Mouse (Mus musculus): ENCODE measurements around the gene 5730522E02Rik. TPM values are rescaled to one million over a fixed set of nuclear protein-coding genes. Genes with fewer than 3 reads are reported as not detected.

The 5730522E02Rik gene
- polyA plus RNA-seq, 1 experiment from 2014 or later: not detected

DNA sequence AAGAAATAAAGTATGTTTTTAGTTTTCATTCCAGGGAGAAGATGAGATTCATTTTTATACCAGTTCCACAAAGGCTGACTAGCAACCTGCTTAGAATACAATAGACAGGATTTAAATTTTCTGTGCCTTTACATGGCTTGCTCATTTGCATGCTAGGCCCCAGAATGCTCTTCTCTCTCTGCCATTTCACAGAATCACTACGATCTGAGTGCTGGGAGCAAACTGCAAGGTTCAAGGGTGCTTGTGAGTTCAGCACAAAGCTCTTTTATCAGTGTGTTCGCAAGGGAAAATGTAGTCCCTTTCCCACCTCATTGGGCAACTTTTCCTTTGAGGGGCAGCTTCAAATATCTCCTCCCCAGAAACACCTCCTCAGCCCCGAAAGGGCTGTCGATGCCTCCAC, 107.7 kb downstream of the 5730522E02Rik start:
- no peak overlapping the region for H3K27ac ChIP-seq
- no peak overlapping the region for H3K4me3 ChIP-seq (ENCODE audit: inconsistent target)
- 55% methylated on average over 4 of the region's 4 CpGs for WGBS (ENCODE audit: missing documents)
- no peaks in the 10 kb centered on the region for H3K79me2 ChIP-seq (ENCODE audit: inconsistent target)
- H3K36me3 ChIP-seq (ENCODE audit: inconsistent target): no peaks in the 10 kb centered on the region

DNA sequence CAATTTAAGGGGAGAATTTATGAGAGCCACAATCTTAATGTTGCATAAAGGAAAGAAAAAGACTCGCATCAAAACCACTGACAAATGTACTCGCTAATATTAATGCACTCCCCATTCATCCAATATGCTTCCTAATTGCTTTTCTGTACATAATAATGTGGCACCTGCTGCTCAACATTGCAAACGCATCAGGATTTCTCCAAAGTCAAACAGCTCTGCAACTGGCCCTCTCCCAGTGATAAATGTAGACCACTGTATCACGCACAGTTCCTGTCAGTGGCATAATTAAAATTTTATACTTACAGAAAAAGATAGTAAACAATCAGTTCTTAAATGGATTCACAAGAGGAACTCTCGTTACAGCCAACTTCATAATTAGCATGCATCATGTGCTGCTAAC, 110.5 kb downstream of the 5730522E02Rik start:
- 95% methylated on average over 5 of the region's 5 CpGs for WGBS (ENCODE audit: missing documents)
- Histone ChIP-seq H3K79me2 (ENCODE audit: inconsistent target) (no peaks in the 10 kb centered on the region), H3K27ac (no peak overlapping the region), H3K4me3 (ENCODE audit: inconsistent target) (no peak overlapping the region), H3K36me3 (ENCODE audit: inconsistent target) (no peaks in the 10 kb centered on the region)

DNA sequence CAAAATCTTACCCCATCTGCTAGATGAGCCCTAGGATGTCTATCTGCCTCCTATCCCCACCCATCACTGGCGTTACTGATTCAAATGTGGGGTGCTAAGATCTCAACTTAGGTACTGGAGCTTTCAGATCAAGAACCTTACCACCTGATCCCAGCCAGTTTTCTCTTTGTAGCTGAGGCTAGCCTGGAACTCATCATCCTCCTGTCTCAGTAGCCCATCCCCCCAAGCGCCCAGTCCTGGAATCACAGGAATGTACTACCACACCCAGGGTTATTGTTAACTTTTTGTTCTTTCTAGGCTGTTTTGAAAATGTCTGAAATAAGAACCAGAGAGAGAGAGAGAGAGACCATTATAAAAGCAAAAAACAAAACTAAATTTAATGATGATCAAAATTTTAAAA, 111.6 kb downstream of the 5730522E02Rik start:
- Histone ChIP-seq H3K36me3 (ENCODE audit: inconsistent target) (no peaks in the 10 kb centered on the region), H3K27ac (no peak overlapping the region), H3K79me2 (ENCODE audit: inconsistent target) (no peaks in the 10 kb centered on the region), H3K4me3 (ENCODE audit: inconsistent target) (no peak overlapping the region)
- WGBS (ENCODE audit: missing documents): 96% methylated on average over 2 of the region's 2 CpGs

DNA sequence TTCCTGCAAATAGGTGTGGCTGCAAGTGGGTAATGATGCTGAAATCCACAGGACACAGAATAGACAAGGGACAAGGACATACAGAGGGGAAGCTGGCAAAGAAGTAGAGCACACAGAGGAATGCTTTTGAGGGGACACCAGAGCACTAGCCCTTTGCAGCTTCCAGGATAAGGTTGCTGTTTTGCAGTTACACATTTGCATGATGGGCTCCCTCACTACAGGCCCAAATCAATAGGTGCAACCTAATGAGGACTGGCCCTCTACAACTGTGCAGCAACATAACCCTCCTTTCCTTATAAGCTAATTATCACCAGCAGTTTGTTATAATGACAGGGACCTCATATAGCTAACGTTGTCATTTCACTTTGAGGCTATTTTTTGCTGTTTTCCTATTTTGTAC, 114.5 kb downstream of the 5730522E02Rik start:
- 86% methylated on average over 1 of the region's 1 CpGs for WGBS (ENCODE audit: missing documents)
- Histone ChIP-seq H3K27ac (no peak overlapping the region), H3K36me3 (ENCODE audit: inconsistent target) (no peaks in the 10 kb centered on the region), H3K4me3 (ENCODE audit: inconsistent target) (no peak overlapping the region), H3K79me2 (ENCODE audit: inconsistent target) (no peaks in the 10 kb centered on the region)

DNA sequence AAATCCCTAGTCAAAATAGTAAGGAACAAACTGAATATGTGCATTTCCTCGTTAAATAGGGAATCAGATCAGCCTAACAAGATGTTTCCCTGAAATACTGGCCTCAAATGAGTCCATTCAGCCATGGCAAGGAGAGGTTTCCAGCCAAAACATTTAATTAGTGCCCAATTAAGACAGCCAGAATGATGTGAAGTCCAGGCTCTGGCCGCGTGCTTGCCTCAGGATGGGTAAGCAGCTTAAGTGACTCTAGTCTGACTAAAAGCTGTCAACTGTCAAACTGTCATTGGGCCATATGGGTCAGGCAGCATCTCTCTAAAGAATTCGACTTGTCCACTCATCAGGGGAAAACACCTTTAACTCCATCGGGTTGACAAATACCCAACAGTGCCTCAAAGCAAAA, 121.6 kb downstream of the 5730522E02Rik start:
- Histone ChIP-seq H3K4me3 (ENCODE audit: inconsistent target) (no peak overlapping the region), H3K27ac (no peak overlapping the region), H3K79me2 (ENCODE audit: inconsistent target) (no peaks in the 10 kb centered on the region), H3K36me3 (ENCODE audit: inconsistent target) (no peaks in the 10 kb centered on the region)
- WGBS (ENCODE audit: missing documents): 95% methylated on average over 5 of the region's 5 CpGs

DNA sequence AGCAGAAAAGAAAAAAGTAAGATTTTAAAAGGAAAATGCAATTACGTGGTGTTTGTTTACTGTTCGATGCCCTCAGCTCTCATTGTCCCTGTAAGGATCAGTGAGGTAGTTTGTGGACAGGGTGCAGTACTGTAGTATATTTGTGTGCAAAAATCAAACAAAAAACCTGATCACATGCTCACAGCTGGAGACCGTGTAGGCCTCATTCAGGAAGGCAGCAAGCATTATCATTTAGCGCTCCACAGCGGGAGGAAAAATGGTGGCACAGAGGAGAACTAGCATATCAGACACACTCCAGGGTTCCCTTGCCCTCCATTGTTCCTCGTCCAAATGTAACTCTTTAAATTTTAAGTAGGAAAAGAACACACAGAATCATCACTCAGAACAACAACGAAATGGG, 123.9 kb downstream of the 5730522E02Rik start:
- WGBS (ENCODE audit: missing documents): 96% methylated on average over 7 of the region's 7 CpGs
- no peaks in the 10 kb centered on the region for H3K79me2 ChIP-seq (ENCODE audit: inconsistent target)
- no peaks in the 10 kb centered on the region for H3K36me3 ChIP-seq (ENCODE audit: inconsistent target)
- no peak overlapping the region for H3K4me3 ChIP-seq (ENCODE audit: inconsistent target)
- H3K27ac ChIP-seq: no peak overlapping the region

DNA sequence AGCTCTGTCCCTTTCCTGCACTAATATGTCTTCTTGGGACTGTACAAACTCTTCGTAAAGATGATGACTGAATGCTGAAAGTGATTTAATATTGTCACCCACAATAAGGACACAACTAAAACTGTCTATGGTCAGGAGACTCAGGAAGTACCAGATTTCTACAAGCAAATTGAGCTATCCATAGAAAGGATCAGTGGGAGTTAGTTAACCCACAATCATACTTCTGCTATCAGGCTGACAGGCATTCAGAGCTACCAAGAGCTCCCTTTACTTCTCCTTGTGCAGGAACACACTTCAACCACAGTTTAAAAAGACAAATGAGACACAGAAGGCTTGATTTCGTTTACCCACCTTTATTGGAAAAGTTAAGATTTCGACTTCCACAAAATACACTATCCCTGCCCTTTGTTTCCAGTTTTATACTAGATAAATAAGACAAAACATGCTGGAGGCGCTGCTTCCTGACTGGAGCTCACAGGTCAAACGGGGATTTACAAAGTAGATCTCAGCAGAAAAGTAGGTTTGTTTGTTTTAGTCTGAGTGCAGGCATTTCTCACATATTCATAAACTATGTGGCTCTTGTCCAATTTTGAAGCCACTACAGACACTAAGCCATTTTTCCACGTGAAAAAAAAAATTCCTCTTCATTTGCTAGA, 125.1 kb downstream of the 5730522E02Rik start:
- Histone ChIP-seq H3K27ac (no peak overlapping the region), H3K79me2 (ENCODE audit: inconsistent target) (no peaks in the 10 kb centered on the region), H3K36me3 (ENCODE audit: inconsistent target) (no peaks in the 10 kb centered on the region), H3K4me3 (ENCODE audit: inconsistent target) (no peak overlapping the region)
- 83% methylated on average over 6 of the region's 6 CpGs for WGBS (ENCODE audit: missing documents)

DNA sequence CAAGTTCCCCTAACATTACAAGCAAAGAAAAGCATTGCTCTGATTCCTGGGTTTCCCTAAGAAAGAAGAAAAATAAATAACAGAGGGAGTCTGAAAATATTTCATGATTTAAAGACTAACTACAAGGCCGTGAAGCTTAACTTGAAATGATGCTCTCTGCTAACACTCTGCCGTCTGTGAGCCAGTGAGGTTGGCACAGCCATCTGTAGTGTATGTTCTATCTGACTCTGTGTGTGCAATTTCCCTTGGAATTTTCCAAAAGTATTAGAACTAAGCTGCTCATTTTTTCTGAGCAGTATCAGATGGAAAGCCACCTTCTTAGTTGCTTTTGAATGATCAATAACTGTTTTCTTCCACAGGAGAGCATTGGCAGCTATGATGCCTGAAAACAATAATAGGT, 134.2 kb downstream of the 5730522E02Rik start:
- Histone ChIP-seq H3K79me2 (ENCODE audit: inconsistent target) (no peaks in the 10 kb centered on the region), H3K27ac (no peak overlapping the region), H3K4me3 (ENCODE audit: inconsistent target) (no peak overlapping the region), H3K36me3 (ENCODE audit: inconsistent target) (no peaks in the 10 kb centered on the region)
- WGBS (ENCODE audit: missing documents): 96% methylated on average over 2 of the region's 2 CpGs

DNA sequence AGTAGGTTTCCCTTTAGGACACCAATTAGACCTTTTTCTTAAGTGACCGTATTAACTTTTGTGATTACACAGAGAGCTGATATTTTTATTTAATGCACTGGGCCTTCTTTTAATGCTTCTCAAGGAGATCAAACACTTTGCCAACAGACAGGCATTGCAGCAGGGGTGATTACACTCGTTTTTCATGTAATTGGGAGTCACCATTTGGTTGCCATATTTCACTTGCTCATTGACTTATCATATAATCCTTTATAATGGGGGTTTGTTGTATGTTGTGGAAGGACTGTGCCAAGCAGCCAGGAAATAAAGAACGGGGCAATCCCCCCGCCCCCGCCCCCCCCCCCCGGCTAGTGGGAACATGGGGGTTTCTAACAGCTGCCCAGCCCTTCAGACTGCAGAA, 135.0 kb downstream of the 5730522E02Rik start:
- 87% methylated on average over 5 of the region's 6 CpGs for WGBS (ENCODE audit: missing documents)
- Histone ChIP-seq H3K36me3 (ENCODE audit: inconsistent target) (no peaks in the 10 kb centered on the region), H3K4me3 (ENCODE audit: inconsistent target) (no peak overlapping the region), H3K79me2 (ENCODE audit: inconsistent target) (no peaks in the 10 kb centered on the region), H3K27ac (no peak overlapping the region)

DNA sequence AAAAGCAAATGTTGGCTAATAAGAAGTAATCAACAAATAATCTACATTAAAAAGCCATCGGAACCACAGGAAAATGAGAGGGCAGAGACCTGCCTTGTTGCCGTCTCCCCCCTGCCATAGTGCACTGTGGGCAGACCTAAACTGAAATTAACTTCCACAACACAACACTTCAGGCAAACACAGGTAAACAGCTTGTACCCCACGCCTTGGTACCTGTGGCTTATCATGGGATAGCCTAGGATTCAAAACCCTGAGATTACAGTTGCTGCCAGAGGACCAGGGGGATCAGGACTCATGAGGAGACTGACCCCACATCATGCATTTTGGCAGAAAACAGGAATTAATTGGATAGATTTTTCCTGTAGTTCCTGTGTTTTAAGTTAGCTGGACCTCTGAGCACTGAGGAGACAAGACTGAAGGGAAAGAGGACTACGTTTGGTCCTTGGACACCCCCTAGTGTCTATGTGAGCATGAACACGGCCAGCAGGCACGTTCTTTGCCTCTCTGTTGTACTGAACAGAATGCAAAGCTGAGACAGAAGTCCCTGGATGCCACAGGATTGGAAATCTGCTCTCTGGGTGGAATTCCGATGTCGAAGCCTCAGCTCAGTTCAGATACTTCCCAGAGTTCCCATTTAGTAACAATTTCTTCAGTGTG, 136.8 kb downstream of the 5730522E02Rik start:
- no peak overlapping the region for H3K4me3 ChIP-seq (ENCODE audit: inconsistent target)
- H3K79me2 ChIP-seq (ENCODE audit: inconsistent target): no peaks in the 10 kb centered on the region
- no peak overlapping the region for H3K27ac ChIP-seq
- H3K36me3 ChIP-seq (ENCODE audit: inconsistent target): no peaks in the 10 kb centered on the region
- 76% methylated on average over 8 of the region's 8 CpGs for WGBS (ENCODE audit: missing documents)

DNA sequence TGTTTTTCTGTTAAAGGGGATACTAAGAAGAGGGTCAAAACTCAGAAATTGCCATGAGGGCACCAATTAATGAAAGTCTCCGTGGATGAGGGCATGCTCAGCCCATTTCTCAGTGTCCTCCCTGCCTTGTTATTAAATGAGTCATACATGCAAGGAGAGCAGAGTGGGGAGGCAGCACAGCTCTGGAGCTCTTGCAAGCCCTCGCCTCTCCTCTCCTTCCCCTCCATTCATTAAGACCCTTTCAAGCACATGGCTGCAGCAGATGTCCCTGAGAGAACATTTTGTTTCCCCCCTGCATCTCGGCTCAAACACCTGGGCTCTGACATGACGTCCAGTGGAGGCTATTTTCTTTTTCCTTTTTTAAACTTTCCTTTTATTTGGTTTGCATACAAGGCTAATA, 138.5 kb downstream of the 5730522E02Rik start:
- no peaks in the 10 kb centered on the region for H3K36me3 ChIP-seq (ENCODE audit: inconsistent target)
- 92% methylated on average over 4 of the region's 4 CpGs for WGBS (ENCODE audit: missing documents)
- no peaks in the 10 kb centered on the region for H3K79me2 ChIP-seq (ENCODE audit: inconsistent target)
- no peak overlapping the region for H3K27ac ChIP-seq
- no peak overlapping the region for H3K4me3 ChIP-seq (ENCODE audit: inconsistent target)

DNA sequence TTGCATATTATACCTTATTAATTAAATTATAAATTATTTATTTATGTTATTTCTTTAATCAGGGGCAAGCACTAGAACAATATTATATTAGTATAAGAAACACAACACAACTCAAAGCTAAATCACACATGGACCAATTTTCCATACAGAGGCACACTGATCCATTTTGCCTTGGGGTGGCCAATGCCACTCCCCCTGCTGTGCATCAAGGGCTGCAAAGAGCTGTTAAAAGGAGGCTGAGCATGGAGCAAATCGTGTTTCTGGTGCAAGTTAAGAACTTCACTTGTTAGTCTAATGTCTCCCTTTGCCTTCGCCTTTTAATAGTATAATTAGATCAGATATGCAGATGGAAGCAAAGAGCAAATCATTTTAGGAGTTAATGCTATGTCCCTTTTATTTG, 147.3 kb downstream of the 5730522E02Rik start:
- no peak overlapping the region for H3K27ac ChIP-seq
- no peak overlapping the region for H3K4me3 ChIP-seq (ENCODE audit: inconsistent target)
- H3K79me2 ChIP-seq (ENCODE audit: inconsistent target): no peaks in the 10 kb centered on the region
- 74% methylated on average over 2 of the region's 2 CpGs for WGBS (ENCODE audit: missing documents)
- H3K36me3 ChIP-seq (ENCODE audit: inconsistent target): no peaks in the 10 kb centered on the region

DNA sequence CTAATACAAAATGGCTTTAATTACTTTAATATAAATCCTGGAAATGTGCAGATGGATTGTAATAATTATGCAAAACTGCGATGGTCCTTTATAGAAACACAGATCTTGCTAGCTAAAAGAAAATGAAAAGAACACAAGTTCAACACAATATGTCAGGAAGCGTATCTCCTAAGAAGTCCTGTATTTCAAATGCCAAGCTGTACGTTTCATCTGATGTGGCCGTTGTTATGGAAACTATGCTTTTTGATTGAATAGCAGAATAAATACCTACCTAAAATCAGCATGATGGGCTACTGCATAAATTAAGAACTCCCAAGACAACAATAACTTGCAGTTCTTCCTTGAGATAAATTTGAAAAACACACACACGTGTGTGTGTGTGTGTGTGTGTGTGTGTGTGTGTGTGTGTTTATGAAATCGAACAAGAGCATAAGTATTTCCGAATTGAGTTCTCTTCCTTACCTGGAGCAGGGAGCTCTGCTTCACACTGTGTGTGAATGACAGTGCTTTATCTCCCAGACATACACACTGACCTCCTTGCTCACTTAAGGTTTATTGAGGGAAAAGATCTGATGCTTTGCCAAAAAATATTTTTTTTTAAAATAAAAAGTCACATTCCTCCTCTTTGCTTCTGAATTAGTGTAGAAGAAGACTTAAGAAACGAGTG, 149.0 kb downstream of the 5730522E02Rik start:
- Histone ChIP-seq H3K79me2 (ENCODE audit: inconsistent target) (no peaks in the 10 kb centered on the region), H3K27ac (no peak overlapping the region), H3K4me3 (ENCODE audit: inconsistent target) (no peak overlapping the region), H3K36me3 (ENCODE audit: inconsistent target) (no peaks in the 10 kb centered on the region)
- WGBS (ENCODE audit: missing documents): 85% methylated on average over 7 of the region's 8 CpGs

DNA sequence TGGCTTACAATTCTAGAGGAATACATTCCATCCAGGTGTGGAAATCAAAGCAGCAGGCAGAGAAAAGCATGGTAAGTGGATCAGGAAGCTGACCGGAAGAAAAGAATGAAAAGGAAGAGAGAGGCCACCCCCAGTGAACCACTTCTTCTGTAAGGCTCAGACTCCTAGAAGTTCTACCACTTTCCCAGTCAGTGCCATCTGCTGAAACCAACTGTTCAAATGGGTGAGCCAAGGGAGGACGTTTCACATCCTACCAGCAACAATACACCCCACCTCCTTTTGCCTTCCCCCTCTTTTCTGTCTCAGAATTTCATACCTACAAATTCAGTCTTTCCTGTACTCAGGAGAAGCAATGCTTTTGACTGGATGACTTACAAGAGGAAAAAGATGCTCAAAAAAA, 197.0 kb downstream of the 5730522E02Rik start:
- Histone ChIP-seq H3K36me3 (ENCODE audit: inconsistent target) (no peaks in the 10 kb centered on the region), H3K4me3 (ENCODE audit: inconsistent target) (no peak overlapping the region), H3K27ac (no peak overlapping the region), H3K79me2 (ENCODE audit: inconsistent target) (no peaks in the 10 kb centered on the region)
- 84% methylated on average over 2 of the region's 2 CpGs for WGBS (ENCODE audit: missing documents)

DNA sequence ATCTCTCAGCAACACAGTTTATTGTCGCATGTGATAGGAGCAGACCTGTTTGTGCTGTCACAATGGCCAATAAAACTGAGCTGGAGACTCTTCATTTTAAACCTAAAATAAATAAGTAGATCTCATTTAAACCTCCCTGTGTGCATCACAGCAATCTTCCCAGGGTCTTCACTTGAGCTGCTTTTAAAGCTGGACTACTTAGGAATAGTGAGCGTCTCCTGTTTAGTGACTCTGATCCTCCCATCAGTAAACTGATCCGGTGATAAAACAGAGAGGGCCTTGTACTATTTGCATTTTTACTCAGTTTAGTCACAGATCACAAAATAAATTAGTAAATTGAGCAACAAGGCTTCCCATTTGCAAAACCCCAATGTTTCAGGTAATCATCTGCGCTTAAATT, 206.5 kb downstream of the 5730522E02Rik start:
- H3K36me3 ChIP-seq (ENCODE audit: inconsistent target): no peaks in the 10 kb centered on the region
- 85% methylated on average over 4 of the region's 4 CpGs for WGBS (ENCODE audit: missing documents)
- no peaks in the 10 kb centered on the region for H3K79me2 ChIP-seq (ENCODE audit: inconsistent target)
- no peak overlapping the region for H3K27ac ChIP-seq
- H3K4me3 ChIP-seq (ENCODE audit: inconsistent target): no peak overlapping the region
